Mouse (Mus musculus) cerebellum, adult 8-10 months (tissue): ENCODE data around the gene Popdc2.
A peak's percentile ranks its signal among the peaks of the same experiment; 100 is the strongest.

Experiments used
- DNase-seq: peaks from one replicate; pipeline ENCODE4 v3.0.0; 2022

Popdc2 gene

DNA sequence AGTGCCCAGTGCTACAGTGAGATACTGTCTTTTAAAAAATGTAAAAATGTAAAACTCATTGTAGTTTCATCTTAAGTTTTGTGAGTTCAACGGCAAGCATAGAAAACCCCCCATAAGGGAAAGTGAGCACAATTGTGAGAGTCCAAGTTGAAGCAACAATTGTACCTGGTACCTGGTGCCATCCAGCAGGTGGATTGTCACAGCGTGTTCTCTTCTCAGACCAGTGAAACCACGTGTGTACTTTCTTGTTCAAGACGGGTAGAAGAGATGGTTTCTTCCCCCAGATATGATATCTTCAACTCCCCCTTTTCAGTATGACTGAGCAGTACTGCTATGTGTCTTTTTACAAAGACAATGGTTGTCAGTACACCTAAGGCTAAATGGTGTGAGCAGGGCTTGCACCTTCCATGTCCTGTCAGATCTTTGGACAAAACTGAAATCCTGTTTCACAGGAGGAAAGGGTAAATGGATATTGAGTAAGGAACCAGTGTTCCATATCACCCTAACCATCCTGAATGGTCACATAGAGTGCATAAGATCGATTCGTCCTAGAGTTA, 3.7 kb upstream of the Popdc2 start:
- DNase-seq: no peak

- no peak for DNase-seq
Observed at GRCm38 (mm10) chr16:38359241-38359640, 2.8 kb upstream of the Popdc2 start.

- DNase-seq: no peak
Observed at GRCm38 (mm10) chr16:38359857-38360256, 2.2 kb upstream of the Popdc2 start.

GRCm38 (mm10) chr16:38360317-38360716, 1.7 kb upstream of the Popdc2 start:
- no peak for DNase-seq

GRCm38 (mm10) chr16:38362493-38363255, 665 bp downstream of the Popdc2 start:
- no peak for DNase-seq

DNA sequence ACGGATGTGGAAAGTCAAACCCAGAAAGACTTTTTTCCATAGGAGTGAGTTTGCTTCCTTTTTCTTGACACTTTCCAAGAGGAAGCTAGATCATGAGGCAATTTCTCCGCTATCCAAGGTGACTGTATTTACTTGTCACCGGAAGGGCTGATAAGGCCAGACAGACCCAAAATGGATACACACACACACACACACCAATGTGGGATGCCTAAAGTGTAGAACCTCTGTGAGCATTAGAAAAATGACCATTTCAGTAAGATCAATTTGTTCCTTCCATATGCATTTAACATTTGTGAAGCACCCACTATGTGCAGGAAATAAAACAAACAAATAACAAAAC, 1.2 kb downstream of the Popdc2 start:
- DNase-seq: no peak

- DNase-seq: no peak
Observed at GRCm38 (mm10) chr16:38363657-38364056, 1.6 kb downstream of the Popdc2 start.

GRCm38 (mm10) chr16:38365390-38365789, 3.4 kb downstream of the Popdc2 start:
- DNase-seq: no peak

DNA sequence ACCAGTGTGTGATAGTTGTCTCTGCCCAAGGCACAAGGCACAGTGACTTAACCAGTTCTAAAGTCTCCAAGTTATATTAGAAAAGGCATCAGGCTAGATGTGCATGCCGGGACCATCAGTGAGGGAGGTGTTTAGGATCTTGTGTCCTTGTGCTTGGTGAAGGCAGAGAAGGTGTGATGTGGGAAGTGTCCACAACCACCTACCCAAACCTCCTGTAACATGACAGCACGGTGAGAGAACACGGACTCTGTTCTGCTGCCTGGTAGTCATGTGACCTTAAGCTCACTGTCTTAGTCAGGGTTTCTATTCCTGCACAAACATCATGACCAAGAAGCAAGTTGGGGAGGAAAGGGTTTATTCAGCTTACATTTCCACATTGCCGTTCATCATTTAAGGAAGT, 4.2 kb downstream of the Popdc2 start:
- DNase-seq: no peak

DNA sequence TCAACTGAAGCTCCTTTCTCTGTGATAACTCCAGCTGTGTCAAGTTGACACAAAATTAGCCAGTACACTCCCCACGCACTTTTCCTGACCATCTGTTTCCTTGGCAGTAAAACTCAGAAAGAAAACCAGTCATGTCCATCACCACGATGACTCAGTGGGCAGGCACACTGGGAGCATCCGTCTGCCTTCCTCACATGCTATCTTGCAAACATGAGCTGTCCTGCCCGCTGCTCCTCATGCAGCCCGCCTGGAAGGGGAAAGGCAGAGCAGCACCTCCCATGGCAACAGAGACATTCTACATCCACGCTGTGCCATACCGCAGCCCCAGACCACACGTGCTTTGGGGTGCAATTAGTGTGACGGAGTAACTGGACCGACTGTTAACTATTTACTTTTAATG, 6.3 kb downstream of the Popdc2 start:
- DNase-seq: peak; percentile 37

DNA sequence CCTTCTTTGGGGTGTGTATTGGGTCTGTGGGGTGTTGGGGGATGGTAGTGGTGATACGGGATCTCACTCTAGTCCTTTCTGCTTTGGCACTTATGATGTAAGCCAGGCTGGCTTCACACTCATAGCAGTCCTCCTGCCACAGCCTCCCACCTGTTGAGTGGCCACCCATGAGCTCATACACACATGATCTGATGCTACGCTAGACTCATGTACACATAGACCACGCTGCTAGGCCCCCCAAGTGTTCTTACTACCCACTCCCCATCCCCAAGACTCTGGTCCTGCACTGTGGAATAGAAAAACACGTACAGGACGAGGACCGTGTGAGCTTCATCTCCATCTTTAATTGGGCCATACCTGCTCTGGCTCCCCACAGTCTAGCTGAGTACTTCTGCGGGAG, 7.0 kb downstream of the Popdc2 start:
- no peak for DNase-seq

GRCm38 (mm10) chr16:38369431-38369830, 7.4 kb downstream of the Popdc2 start:
- no peak for DNase-seq

DNA sequence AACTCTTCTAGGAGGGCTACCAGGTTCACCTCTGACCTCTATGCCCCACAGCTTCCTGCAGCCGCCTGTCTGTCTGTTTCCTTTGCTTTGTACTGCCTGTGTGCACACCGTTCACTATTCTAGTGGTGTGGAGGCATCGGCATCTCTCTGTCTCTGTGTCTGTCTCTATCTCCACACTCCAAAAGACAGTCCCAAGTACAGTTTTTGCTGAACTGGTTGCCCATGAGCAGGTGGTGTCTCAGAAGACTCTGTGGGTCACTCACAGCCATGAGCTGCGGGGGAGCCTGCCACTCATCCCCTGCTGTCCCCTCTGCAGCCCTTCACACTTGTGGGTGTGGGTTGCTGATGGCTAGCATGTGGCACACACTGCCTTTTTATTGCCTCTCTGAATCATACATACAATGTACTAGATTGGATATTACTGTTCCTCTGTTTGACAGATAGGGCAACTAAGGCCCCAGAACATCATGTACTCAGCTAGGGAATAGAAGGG, 8.0 kb downstream of the Popdc2 start:
- DNase-seq: no peak

GRCm38 (mm10) chr16:38370633-38371374, 8.8 kb downstream of the Popdc2 start:
- DNase-seq: no peak

- DNase-seq: no peak
Observed at GRCm38 (mm10) chr16:38371705-38372296, 9.8 kb downstream of the Popdc2 start.

DNA sequence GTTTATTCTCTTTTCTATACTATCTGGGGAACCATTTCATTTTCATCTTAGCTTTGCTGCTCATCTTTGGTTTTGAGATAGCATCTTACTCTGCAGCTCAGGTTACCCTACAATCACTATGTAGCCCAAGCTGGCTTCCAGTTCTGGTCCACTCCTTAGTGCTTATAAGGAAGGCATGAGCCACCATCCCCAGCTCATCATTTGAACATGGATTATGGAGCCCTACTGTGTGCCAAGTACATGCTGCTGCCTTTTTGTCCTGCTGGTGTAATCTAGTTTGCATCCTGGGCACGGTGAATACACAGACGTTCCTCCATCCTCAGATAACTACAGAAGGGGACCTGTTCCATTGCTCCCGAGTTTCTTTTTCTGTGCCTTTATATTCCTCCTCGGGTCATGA, 10.9 kb downstream of the Popdc2 start:
- DNase-seq: no peak

DNA sequence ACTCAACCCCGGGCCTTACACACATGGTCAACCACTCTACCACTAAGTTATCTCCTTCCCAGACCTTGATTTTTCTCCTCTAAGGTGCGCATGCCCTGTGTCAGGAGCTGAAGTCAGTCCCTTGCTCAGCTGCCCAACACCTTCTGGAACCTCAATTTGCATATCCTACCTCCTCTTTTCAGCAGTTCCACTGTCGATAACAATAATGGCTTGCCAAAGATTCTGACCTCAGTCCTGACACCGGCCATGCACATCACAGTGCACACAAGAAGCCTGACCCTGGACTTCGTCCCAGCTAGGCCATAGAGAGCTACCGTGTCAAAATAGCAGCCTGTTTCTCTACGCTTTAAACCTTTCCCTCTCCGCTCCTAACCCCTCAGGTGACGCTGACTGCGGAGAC, 11.4 kb downstream of the Popdc2 start:
- DNase-seq: no peak

- no peak for DNase-seq
Observed at GRCm38 (mm10) chr16:38373941-38374340, 11.9 kb downstream of the Popdc2 start.

GRCm38 (mm10) chr16:38374379-38375140, 12.6 kb downstream of the Popdc2 start:
- DNase-seq: no peak

DNA sequence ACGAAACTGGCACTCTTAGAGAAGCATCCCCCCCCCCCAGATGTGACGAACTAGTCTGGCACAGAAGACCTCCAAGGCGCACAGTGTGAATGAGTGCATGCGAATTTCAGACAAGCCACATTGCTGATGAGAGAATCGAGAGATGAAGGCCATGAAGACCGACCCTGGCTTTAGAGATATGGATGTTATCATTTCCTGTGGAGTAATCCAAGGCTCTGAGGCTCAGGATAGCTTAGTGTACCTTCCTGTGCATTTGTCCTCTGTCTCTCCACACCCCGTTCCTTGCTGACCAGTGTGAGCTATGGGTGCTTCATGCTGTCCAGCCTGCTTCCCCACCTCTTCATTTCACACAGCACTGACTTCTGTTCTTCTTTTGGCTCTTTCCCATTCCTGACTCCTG, 13.2 kb downstream of the Popdc2 start:
- no peak for DNase-seq

DNA sequence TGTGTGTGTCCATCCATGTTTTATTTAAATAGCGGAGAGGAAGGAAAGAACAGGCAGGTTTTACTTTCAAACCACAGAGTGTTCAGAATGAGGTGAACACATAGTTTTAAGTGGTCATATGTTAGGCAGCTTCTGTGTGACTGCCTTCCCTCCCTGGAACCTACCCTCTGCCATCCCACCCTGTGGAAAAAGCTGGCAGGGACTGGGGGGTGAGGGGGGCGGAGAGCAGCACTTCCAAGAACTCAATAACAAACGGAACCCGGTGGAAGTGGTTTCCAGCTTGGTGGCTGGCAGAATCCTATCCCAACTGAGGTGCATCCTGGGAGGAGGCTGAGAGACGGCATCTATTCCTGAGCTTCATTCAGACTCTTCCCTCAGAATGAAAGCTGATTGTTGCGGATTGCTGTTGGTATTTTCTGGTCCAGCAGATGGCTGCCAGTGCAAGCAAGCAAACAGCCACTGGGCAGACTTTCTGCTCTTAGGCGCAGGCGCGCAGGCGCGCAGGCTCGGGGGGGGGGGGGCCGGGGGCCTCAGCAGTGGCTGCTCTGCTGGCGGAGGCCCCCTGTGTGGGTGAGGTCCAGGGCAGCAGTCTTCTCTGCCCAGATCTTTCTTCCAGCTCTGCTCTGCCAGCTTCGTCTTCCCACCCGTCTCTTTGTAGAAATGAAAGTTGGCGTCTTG, 14.3 kb downstream of the Popdc2 start:
- peak; percentile 57 for DNase-seq

GRCm38 (mm10) chr16:38376841-38377249, 14.8 kb downstream of the Popdc2 start:
- no peak for DNase-seq
